20 mouse cellular contexts compared by ENCODE assay signal in genomic region chr3:121579880-121580549, GRCm38 (mm10). TPM values are rescaled to one million over a fixed set of nuclear protein-coding genes. Genes with fewer than 3 reads are reported as not detected.
DNase-seq lines count a peak whose midpoint lies in the region; ATAC-seq and TF ChIP-seq lines count a peak whose summit lies in the region.
"Had no signal": no experiment of that assay in that cellular context is flagged by ENCODE, and none has a peak within 500 bp of the region (broad histone marks: within the 10 kb centered on the region; RNA-seq: fewer than 3 reads in every experiment).

No protein-coding gene starts in this region.

- TF ChIP-seq EP300 in liver, postnatal 0 days (IDR thresholded peaks at IDR 0.05; ENCODE audit: low read depth) = no peak

- no peak for ATAC-seq in liver, postnatal 0 days
- ATAC-seq in liver, embryonic 11.5 days (replicated peaks; ENCODE audit: low FRiP score) = no peak
- peak; percentile 62 to 65; a peak in 3 of 4 replicates for ATAC-seq in hematopoietic stem cell, adult 5-6 weeks (replicated peaks in 1 of 2; ENCODE audit: insufficient read depth in 1 of 2, low FRiP score in 2 of 2, low TSS enrichment in 1 of 2, low read depth in 1 of 2, poor library complexity in 2 of 2, severe bottlenecking in 2 of 2)
- ATAC-seq: forebrain, embryonic 16.5 days had no signal

- no peak for DNase-seq in liver, postnatal 0 days
- no peak for DNase-seq in liver, embryonic 11.5 days (ENCODE audit: low spot score)
- DNase-seq in monocyte, adult 2 months (ENCODE audit: low read depth in 1 of 2, low spot score in 2 of 2) = peak; percentile 7 to 14
- DNase-seq in kidney, postnatal 10 days = no peak
- DNase-seq in adrenal gland, postnatal 14 days = no peak
- DNase-seq in retina, postnatal 1 day = no peak
- DNase-seq: adrenal gland, adult 8-10 months; cerebellum, adult 11-12 months; cerebellum, adult 9-10 months; embryo, embryonic 11 days; gastrocnemius, postnatal 10 days; heart, adult 2 months; heart, postnatal 14 days had no signal

- H3K4me1 ChIP-seq in liver, postnatal 0 days (ENCODE audit: insufficient read depth) = peaks cover 4% of the 10 kb centered on the region; the same call in 1 of the 2 replicates
- H3K4me1 ChIP-seq in liver, embryonic 11.5 days (replicated peaks; ENCODE audit: control insufficient read depth, insufficient read depth, low read length) = peaks cover 9% of the 10 kb centered on the region; the same call in 1 of the 2 replicates

- 66% methylated on average over 6 of the region's 6 CpGs for WGBS in liver, postnatal 0 days (ENCODE audit: insufficient replicate concordance)
- WGBS in liver, embryonic 11.5 days = 70% methylated on average over 6 of the region's 6 CpGs

- no peak overlapping the region for H3K4me2 ChIP-seq in liver, postnatal 0 days (ENCODE audit: low read depth, low read length)
- no peak overlapping the region for H3K4me2 ChIP-seq in liver, embryonic 11.5 days
- H3K4me2 ChIP-seq: embryonic facial prominence, embryonic 12.5 days; heart, embryonic 11.5 days; heart, embryonic 15.5 days; hindbrain, embryonic 14.5 days had no signal

- no peak for TF ChIP-seq CTCF in liver, postnatal 0 days (IDR thresholded peaks at IDR 0.05; ENCODE audit: low read depth)

- no peak overlapping the region for H3K4me3 ChIP-seq in liver, postnatal 0 days (ENCODE audit: low read depth, low read length)
- H3K4me3 ChIP-seq in liver, embryonic 11.5 days (ENCODE audit: low read depth, low read length) = no peak overlapping the region
- H3K4me3 ChIP-seq: embryonic facial prominence, embryonic 12.5 days; heart, adult 2 months; heart, embryonic 15.5 days; hindbrain, embryonic 10.5 days had no signal

- H3K27ac ChIP-seq in liver, postnatal 0 days (ENCODE audit: low read depth) = 0 out of 2 replicates have a peak overlapping the region, but pooled peaks have one; percentile 3
- no peak overlapping the region for H3K27ac ChIP-seq in liver, embryonic 11.5 days (ENCODE audit: low read depth, low read length)
- H3K27ac ChIP-seq: embryonic facial prominence, embryonic 12.5 days; heart, adult 2 months; heart, embryonic 15.5 days; hindbrain, embryonic 10.5 days; hindbrain, embryonic 14.5 days had no signal

- no peak overlapping the region for H3K9ac ChIP-seq in liver, postnatal 0 days (replicated peaks)
- no peak overlapping the region for H3K9ac ChIP-seq in liver, embryonic 11.5 days (ENCODE audit: low read depth, low read length)
- H3K9ac ChIP-seq: embryonic facial prominence, embryonic 12.5 days; heart, embryonic 15.5 days; hindbrain, embryonic 14.5 days had no signal

- H3K36me3 ChIP-seq in liver, postnatal 0 days (replicated peaks; ENCODE audit: insufficient read depth, low read length) = no peaks in the 10 kb centered on the region
- H3K36me3 ChIP-seq in liver, embryonic 11.5 days (ENCODE audit: control insufficient read depth, insufficient read depth, low read length) = no peaks in the 10 kb centered on the region
- H3K36me3 ChIP-seq: embryonic facial prominence, embryonic 12.5 days; heart, embryonic 15.5 days; hindbrain, embryonic 10.5 days had no signal

- no peaks in the 10 kb centered on the region for H3K9me3 ChIP-seq in liver, postnatal 0 days (ENCODE audit: low read length)
- no peaks in the 10 kb centered on the region for H3K9me3 ChIP-seq in liver, embryonic 11.5 days (ENCODE audit: control insufficient read depth, low read length)
- H3K9me3 ChIP-seq: embryonic facial prominence, embryonic 12.5 days; heart, embryonic 15.5 days; hindbrain, embryonic 10.5 days had no signal

- H3K27me3 ChIP-seq in liver, postnatal 0 days (ENCODE audit: insufficient read depth, low read length) = no peaks in the 10 kb centered on the region
- no peaks in the 10 kb centered on the region for H3K27me3 ChIP-seq in liver, embryonic 11.5 days (replicated peaks; ENCODE audit: control insufficient read depth, insufficient read depth, low read length)
- H3K27me3 ChIP-seq: embryonic facial prominence, embryonic 12.5 days; heart, embryonic 15.5 days had no signal

RNA-seq across cellular contexts. Expression of gene Slc44a3, which starts 47.8 kb away (rescaled TPM):
- polyA plus RNA-seq in liver, postnatal 0 days (2015; fragmentation: Nextera tagmentation; extraction: Ambion mirVana) = 15.2 and 16.6 TPM in 2 replicates
- 1.7 and 2.0 TPM in 2 replicates for polyA plus RNA-seq in liver, embryonic 11.5 days (2014; fragmentation: Nextera tagmentation; extraction: Ambion mirVana)
- not detected in 2 replicates for total RNA-seq in hematopoietic stem cell, adult 5-6 weeks (2017)
- 14.6 TPM in 2 replicates for total RNA-seq in adrenal gland, postnatal 14 days (2021)
- total RNA-seq: heart, adult 2 months had no signal

Comparison
In these comparisons a context has a peak if more than half of its experiments do, and no peak if none do; other contexts are left out.
1. ATAC-seq: peak in hematopoietic stem cell, adult 5-6 weeks (2 of 2); none in liver, postnatal 0 days (single experiment) and liver, embryonic 11.5 days (single experiment).
2. DNase-seq: peak in monocyte, adult 2 months (2 of 2); none in liver, postnatal 0 days (single experiment), liver, embryonic 11.5 days (single experiment), kidney, postnatal 10 days (single experiment), adrenal gland, postnatal 14 days (single experiment) and retina, postnatal 1 day (single experiment).
3. RNA of gene Slc44a3, which starts 47.8 kb away (total RNA-seq): 14.6 TPM in adrenal gland, postnatal 14 days; not detected in hematopoietic stem cell, adult 5-6 weeks; every median in the first group is over 10 times any median in the second.